23 mouse cellular contexts compared by ENCODE assay signal in genomic region chr10:17472536-17472935, GRCm38 (mm10).
DNase-seq lines count a peak whose midpoint lies in the region; ATAC-seq and TF ChIP-seq lines count a peak whose summit lies in the region.
"Had no signal": no experiment of that assay in that cellular context is flagged by ENCODE, and none has a peak within 500 bp of the region (broad histone marks: within the 10 kb centered on the region; RNA-seq: fewer than 3 reads in every experiment).

No protein-coding gene starts in this region.

- no peak overlapping the region for H3K4me3 ChIP-seq in heart, embryonic 14.5 days (ENCODE audit: control insufficient read depth in 1 of 2, insufficient read depth in 1 of 2, low read depth in 1 of 2, low read length in 2 of 2)
- no peak overlapping the region for H3K4me3 ChIP-seq in lung, embryonic 14.5 days (ENCODE audit: low read depth, low read length)
- H3K4me3 ChIP-seq: layer of hippocampus, adult 2 months; limb, embryonic 13.5 days; midbrain, embryonic 12.5 days; neural tube, embryonic 12.5 days had no signal

- TF ChIP-seq CTCF in lung, embryonic 14.5 days (IDR thresholded peaks at IDR 0.05; ENCODE audit: low read depth) = no peak

- H3K9ac ChIP-seq in heart, embryonic 14.5 days (ENCODE audit: low read length) = no peak overlapping the region
- H3K9ac ChIP-seq in lung, embryonic 14.5 days = no peak overlapping the region
- H3K9ac ChIP-seq: limb, embryonic 13.5 days; liver, embryonic 14.5 days; midbrain, embryonic 12.5 days; neural tube, embryonic 12.5 days had no signal

- no peaks in the 10 kb centered on the region for H3K9me3 ChIP-seq in heart, embryonic 14.5 days (ENCODE audit: control insufficient read depth, low read length)
- H3K9me3 ChIP-seq in lung, embryonic 14.5 days (ENCODE audit: low read depth, low read length) = no peaks in the 10 kb centered on the region
- H3K9me3 ChIP-seq: limb, embryonic 13.5 days; midbrain, embryonic 12.5 days; neural tube, embryonic 12.5 days had no signal

- no peak for DNase-seq in heart, adult 9 months (ENCODE audit: low spot score in 2 of 2)
- DNase-seq in lung, embryonic 14.5 days = peak; percentile 13
- DNase-seq in lung, postnatal 10 days = no peak
- peak; percentile 8 for DNase-seq in embryo, embryonic 11.5 days (ENCODE audit: low read depth, low spot score)
- peak; percentile 53 for DNase-seq in mesoderm, embryonic 11.5 days (ENCODE audit: low read depth, low spot score)
- no peak for DNase-seq in layer of hippocampus, adult 9-11 months
- no peak for DNase-seq in layer of hippocampus, postnatal 10 days (ENCODE audit: low spot score in 2 of 2)
- DNase-seq: adrenal gland, adult 8-10 months; B cell, adult 2 months; cerebellum, adult 11-12 months; gastrocnemius, postnatal 14 days; heart, adult 18-20 months; heart, postnatal 4 days; kidney, postnatal 25 days had no signal

- peaks cover 3 to 4% of the 10 kb centered on the region in 2 experiments; a peak in 2 of 4 replicates for H3K4me1 ChIP-seq in heart, embryonic 14.5 days (ENCODE audit: control insufficient read depth in 2 of 2, insufficient read depth in 2 of 2, low read length in 2 of 2)
- no peaks in the 10 kb centered on the region for H3K4me1 ChIP-seq in lung, embryonic 14.5 days (ENCODE audit: insufficient read depth)
- H3K4me1 ChIP-seq: limb, embryonic 13.5 days; midbrain, embryonic 12.5 days; neural tube, embryonic 12.5 days had no signal

- WGBS in heart, embryonic 14.5 days = 18% methylated on average over 5 of the region's 5 CpGs
- 16% methylated on average over 5 of the region's 5 CpGs for WGBS in lung, embryonic 14.5 days

- peak overlapping the region; percentile 9; the same call in 1 of the 2 replicates for H3K4me2 ChIP-seq in heart, embryonic 14.5 days (ENCODE audit: low read length)
- no peak overlapping the region for H3K4me2 ChIP-seq in lung, embryonic 14.5 days
- H3K4me2 ChIP-seq: limb, embryonic 13.5 days; midbrain, embryonic 12.5 days; neural tube, embryonic 12.5 days had no signal

- H3K27me3 ChIP-seq in heart, embryonic 14.5 days (ENCODE audit: control insufficient read depth, insufficient read depth, low read length) = no peaks in the 10 kb centered on the region
- H3K27me3 ChIP-seq in lung, embryonic 14.5 days (ENCODE audit: insufficient read depth, low read length) = no peaks in the 10 kb centered on the region
- H3K27me3 ChIP-seq: limb, embryonic 13.5 days; midbrain, embryonic 12.5 days; neural tube, embryonic 12.5 days had no signal

- no peaks in the 10 kb centered on the region for H3K36me3 ChIP-seq in heart, embryonic 14.5 days (ENCODE audit: control insufficient read depth, insufficient read depth, low read length)
- no peaks in the 10 kb centered on the region for H3K36me3 ChIP-seq in lung, embryonic 14.5 days (ENCODE audit: insufficient read depth)
- H3K36me3 ChIP-seq: limb, embryonic 13.5 days; midbrain, embryonic 12.5 days; neural tube, embryonic 12.5 days had no signal

- H3K27ac ChIP-seq in heart, embryonic 14.5 days (replicated peaks in 1 of 2; ENCODE audit: control insufficient read depth in 1 of 2, insufficient read depth in 1 of 2, low read depth in 2 of 2, low read length in 2 of 2) = 0 out of 4 replicates have a peak overlapping the region, but pooled peaks of 1 of the 2 experiments have one; percentile 3
- no peak overlapping the region for H3K27ac ChIP-seq in lung, embryonic 14.5 days (ENCODE audit: low read depth)
- H3K27ac ChIP-seq: layer of hippocampus, adult 2 months; limb, embryonic 13.5 days; liver, embryonic 14.5 days; midbrain, embryonic 12.5 days; neural tube, embryonic 12.5 days had no signal

- ATAC-seq in heart, embryonic 14.5 days (ENCODE audit: insufficient number of reproducible peaks, insufficient read depth, low FRiP score, low read depth) = no peak
- ATAC-seq in lung, embryonic 14.5 days (ENCODE audit: insufficient read depth) = peak; percentile 44; the same call in 1 of the 2 replicates
- ATAC-seq: forebrain, embryonic 16.5 days; intestine, postnatal 0 days; lung, postnatal 0 days had no signal

Comparison
In these comparisons a context has a peak if more than half of its experiments do, and no peak if none do; other contexts are left out.
1. DNase-seq: peak in lung, embryonic 14.5 days (single experiment), embryo, embryonic 11.5 days (single experiment) and mesoderm, embryonic 11.5 days (single experiment); none in heart, adult 9 months (0 of 2), lung, postnatal 10 days (single experiment), layer of hippocampus, adult 9-11 months (single experiment) and layer of hippocampus, postnatal 10 days (0 of 2).